Mouse (Mus musculus) forebrain, embryonic 13.5 days (tissue): Measurements from ENCODE around the gene Slc6a19. TPM values are rescaled to one million over a fixed set of nuclear protein-coding genes. Genes with fewer than 3 reads are reported as not detected.

Source experiments
- ATAC-seq: fragments of 200-750 bp; cut with Nextera tagmentation; 2 replicates; pipeline ENCODE4 v1.8.0; 2017
- H3K27ac ChIP-seq: fragments of 300-500 bp; sonication (generic); 2 replicates; pipeline ENCODE4 v1.5.1; 2015; ENCODE audit warnings: inconsistent platforms, mild to moderate bottlenecking, moderate library complexity
- H3K27me3 ChIP-seq: fragments of 300-500 bp; sonication (generic); 2 replicates; pipeline ENCODE4 v1.6.1; 2015; ENCODE audit warnings: mild to moderate bottlenecking, inconsistent platforms
- H3K36me3 ChIP-seq: fragments of 300-500 bp; sonication (generic); 2 replicates; pipeline ENCODE4 v1.6.1; 2015; ENCODE audit warnings: mild to moderate bottlenecking, inconsistent platforms; ENCODE audit not compliant: poor library complexity, severe bottlenecking
- H3K4me1 ChIP-seq: fragments of 300-500 bp; sonication (generic); 2 replicates; pipeline ENCODE4 v1.6.1; 2015; ENCODE audit warnings: inconsistent platforms
- H3K4me2 ChIP-seq: fragments of 300-500 bp; sonication (generic); 2 replicates; pipeline ENCODE4 v1.6.1; 2015; ENCODE audit warnings: inconsistent platforms, mild to moderate bottlenecking, moderate library complexity
- H3K4me3 ChIP-seq: fragments of 300-500 bp; sonication (generic); 2 replicates; pipeline ENCODE4 v1.5.1; 2015; ENCODE audit warnings: mild to moderate bottlenecking, inconsistent platforms
- H3K9ac ChIP-seq: fragments of 300-500 bp; sonication (generic); 2 replicates; pipeline ENCODE4 v1.6.1; 2015; ENCODE audit warnings: mild to moderate bottlenecking, inconsistent platforms
- H3K9me3 ChIP-seq: fragments of 300-500 bp; sonication (generic); replicated peaks from 2 replicates; pipeline ENCODE4 v1.6.1; 2016; ENCODE audit warnings: inconsistent platforms
- WGBS: fragments of 180-500 bp; shearing (Covaris S2); methylation state at CpG from one replicate; pipeline ENCODE4 v1.1.7; 2015; 5-methylcytosine and 5-hydroxymethylcytosine counted together
- polyA plus RNA-seq: library from polyadenylated mRNA; unstranded; fragments of >200 nt; fragmentation: Nextera tagmentation; extraction: Ambion mirVana; gene quantifications from 2 replicates; pipeline ENCODE4 v1.2.1, GENCODE M21; 2015

Slc6a19 gene
- polyA plus RNA-seq, 1 experiment from 2014 or later = 0.19 TPM

GRCm38 (mm10) chr13:73688934-73689333, 15.7 kb downstream of the Slc6a19 start:
- Histone ChIP-seq H3K9ac (no peak overlapping the region), H3K4me2 (no peak overlapping the region), H3K4me1 (no peaks in the 10 kb centered on the region), H3K4me3 (no peak overlapping the region), H3K27ac (no peak overlapping the region), H3K27me3 (no peaks in the 10 kb centered on the region), H3K9me3 (no peaks in the 10 kb centered on the region), H3K36me3 (no peaks in the 10 kb centered on the region)
- 88% methylated on average over 4 of the region's 4 CpGs for WGBS
- ATAC-seq = no peak

GRCm38 (mm10) chr13:73687601-73688000, 17.1 kb downstream of the Slc6a19 start:
- no peaks in the 10 kb centered on the region for H3K4me1 ChIP-seq
- no peaks in the 10 kb centered on the region for H3K27me3 ChIP-seq
- H3K36me3 ChIP-seq = no peaks in the 10 kb centered on the region
- H3K9me3 ChIP-seq = no peaks in the 10 kb centered on the region
- no peak overlapping the region for H3K4me3 ChIP-seq
- no peak for ATAC-seq
- H3K9ac ChIP-seq = no peak overlapping the region
- 74% methylated on average over 3 of the region's 3 CpGs for WGBS
- H3K4me2 ChIP-seq = no peak overlapping the region
- H3K27ac ChIP-seq = no peak overlapping the region

- Histone ChIP-seq H3K4me3 (no peak overlapping the region), H3K4me1 (no peaks in the 10 kb centered on the region), H3K27ac (no peak overlapping the region), H3K27me3 (no peaks in the 10 kb centered on the region), H3K9ac (no peak overlapping the region), H3K36me3 (no peaks in the 10 kb centered on the region), H3K9me3 (no peaks in the 10 kb centered on the region), H3K4me2 (no peak overlapping the region)
- 86% methylated on average over 6 of the region's 6 CpGs for WGBS
- ATAC-seq = no peak
These were observed 19.2 kb downstream of the Slc6a19 start for GRCm38 (mm10) chr13:73685502-73685901.

DNA sequence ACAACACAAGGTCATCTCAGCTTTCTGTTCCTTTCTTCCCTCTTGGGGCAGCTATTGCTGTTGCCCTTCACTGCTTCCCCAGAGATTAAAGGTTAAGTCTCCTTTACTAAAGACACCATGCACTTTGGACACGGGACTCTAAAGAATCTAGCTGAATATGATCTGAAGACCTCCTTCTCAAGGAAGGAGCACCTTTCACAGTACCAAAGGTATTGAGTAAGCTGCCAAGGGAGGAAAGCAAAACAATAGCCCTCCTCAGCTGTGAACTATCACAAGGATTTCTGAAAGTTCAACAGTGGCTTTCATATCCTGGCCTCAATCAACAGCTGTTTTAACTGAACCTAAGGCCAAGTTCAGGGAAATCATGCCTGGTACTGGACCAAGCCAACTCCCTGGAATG, 20.3 kb downstream of the Slc6a19 start:
- ATAC-seq = no peak
- Histone ChIP-seq H3K27ac (no peak overlapping the region), H3K4me2 (no peak overlapping the region), H3K27me3 (no peaks in the 10 kb centered on the region), H3K9me3 (no peaks in the 10 kb centered on the region), H3K4me1 (no peaks in the 10 kb centered on the region), H3K4me3 (no peak overlapping the region), H3K9ac (no peak overlapping the region), H3K36me3 (no peaks in the 10 kb centered on the region)
- WGBS = 88% methylated on average over 1 of the region's 1 CpGs

GRCm38 (mm10) chr13:73683682-73684081, 21.0 kb downstream of the Slc6a19 start:
- no peaks in the 10 kb centered on the region for H3K9me3 ChIP-seq
- H3K9ac ChIP-seq = no peak overlapping the region
- H3K27me3 ChIP-seq = no peaks in the 10 kb centered on the region
- no peaks in the 10 kb centered on the region for H3K36me3 ChIP-seq
- no peak overlapping the region for H3K27ac ChIP-seq
- H3K4me1 ChIP-seq = no peaks in the 10 kb centered on the region
- WGBS = 84% methylated on average over 11 of the region's 11 CpGs
- no peak overlapping the region for H3K4me3 ChIP-seq
- no peak overlapping the region for H3K4me2 ChIP-seq
- no peak for ATAC-seq

- Histone ChIP-seq H3K27me3 (peaks cover 4% of the 10 kb centered on the region; the same call in 1 of the 2 replicates), H3K4me1 (no peaks in the 10 kb centered on the region), H3K4me2 (no peak overlapping the region), H3K9me3 (no peaks in the 10 kb centered on the region), H3K36me3 (no peaks in the 10 kb centered on the region), H3K9ac (no peak overlapping the region), H3K4me3 (no peak overlapping the region), H3K27ac (no peak overlapping the region)
- WGBS = 85% methylated on average over 2 of the region's 2 CpGs
- ATAC-seq = no peak
These were observed 22.4 kb downstream of the Slc6a19 start for GRCm38 (mm10) chr13:73682226-73682625.

- Histone ChIP-seq H3K27ac (no peak overlapping the region), H3K36me3 (no peaks in the 10 kb centered on the region), H3K9me3 (no peaks in the 10 kb centered on the region), H3K9ac (no peak overlapping the region), H3K27me3 (peaks cover 4% of the 10 kb centered on the region; the same call in 1 of the 2 replicates), H3K4me1 (no peaks in the 10 kb centered on the region), H3K4me3 (no peak overlapping the region), H3K4me2 (no peak overlapping the region)
- ATAC-seq = no peak
- 28% methylated on average over 1 of the region's 1 CpGs for WGBS
These were observed 24.3 kb downstream of the Slc6a19 start for GRCm38 (mm10) chr13:73680394-73680793.

DNA sequence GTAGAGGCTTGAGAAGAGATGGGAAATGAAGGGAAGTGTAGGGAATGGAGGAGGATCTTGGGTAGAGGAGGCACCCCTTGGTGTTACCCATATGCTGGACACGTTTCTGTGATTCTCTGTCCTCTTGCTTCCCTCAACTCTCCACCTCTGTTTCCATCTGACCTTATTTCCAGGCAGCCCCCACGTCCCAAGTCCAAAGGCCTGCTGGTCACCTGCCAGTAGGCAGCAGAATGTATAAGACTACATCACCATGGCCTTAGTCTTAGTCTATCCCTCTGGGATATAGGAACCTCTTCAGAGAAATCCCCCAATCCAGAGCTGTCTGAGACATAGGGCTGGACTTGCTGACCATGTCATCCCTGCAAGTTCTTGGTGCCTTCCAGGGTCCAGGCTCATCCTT, 25.4 kb downstream of the Slc6a19 start:
- Histone ChIP-seq H3K9me3 (no peaks in the 10 kb centered on the region), H3K4me2 (no peak overlapping the region), H3K27me3 (peaks cover 4% of the 10 kb centered on the region; the same call in 1 of the 2 replicates), H3K9ac (no peak overlapping the region), H3K4me3 (no peak overlapping the region), H3K27ac (no peak overlapping the region), H3K36me3 (no peaks in the 10 kb centered on the region), H3K4me1 (no peaks in the 10 kb centered on the region)
- WGBS = 67% methylated on average over 2 of the region's 2 CpGs
- no peak for ATAC-seq

GRCm38 (mm10) chr13:73677853-73678252, 26.8 kb downstream of the Slc6a19 start, which contains the start of gene Slc6a18:
TSS of gene Slc6a18 (minus strand) at chr13:73678023.
- no peak within 1 kb of the TSS for H3K27ac ChIP-seq
- no peak within 1 kb of the TSS for H3K4me2 ChIP-seq
- 87% methylated on average over 3 of the region's 3 CpGs for WGBS
- no peaks in the 10 kb centered on the region for H3K36me3 ChIP-seq
- H3K27me3 ChIP-seq = peaks cover 4% of the 10 kb centered on the region; the same call in 1 of the 2 replicates
- H3K9ac ChIP-seq = no peak within 1 kb of the TSS
- no peak for ATAC-seq
- H3K4me3 ChIP-seq = no peak within 1 kb of the TSS
- no peaks in the 10 kb centered on the region for H3K9me3 ChIP-seq
- no peaks in the 10 kb centered on the region for H3K4me1 ChIP-seq

DNA sequence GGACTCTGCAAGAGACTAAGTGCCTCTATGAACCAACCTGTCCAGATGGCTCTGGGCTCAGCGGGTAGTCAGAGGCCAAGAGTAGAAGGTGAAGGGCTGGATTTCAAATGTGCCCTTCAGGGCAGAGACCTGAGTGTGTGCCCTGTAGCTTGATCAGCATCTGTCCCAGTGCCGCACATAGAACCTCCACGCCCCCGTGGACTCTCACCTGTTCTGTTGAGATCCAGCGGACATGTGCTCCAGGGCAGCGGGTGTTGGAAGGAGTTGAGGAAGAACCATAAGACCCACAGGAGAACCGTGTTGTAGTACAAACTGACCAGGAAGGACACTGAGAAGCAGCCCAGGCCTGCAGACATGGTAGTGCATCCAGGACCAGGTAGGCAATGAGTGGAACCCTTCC, 29.5 kb downstream of the Slc6a19 start:
- Histone ChIP-seq H3K9ac (no peak overlapping the region), H3K36me3 (no peaks in the 10 kb centered on the region), H3K4me2 (no peak overlapping the region), H3K4me3 (no peak overlapping the region), H3K9me3 (no peaks in the 10 kb centered on the region), H3K4me1 (no peaks in the 10 kb centered on the region), H3K27me3 (peaks cover 4% of the 10 kb centered on the region; the same call in 1 of the 2 replicates), H3K27ac (no peak overlapping the region)
- WGBS = 94% methylated on average over 7 of the region's 7 CpGs
- no peak for ATAC-seq

DNA sequence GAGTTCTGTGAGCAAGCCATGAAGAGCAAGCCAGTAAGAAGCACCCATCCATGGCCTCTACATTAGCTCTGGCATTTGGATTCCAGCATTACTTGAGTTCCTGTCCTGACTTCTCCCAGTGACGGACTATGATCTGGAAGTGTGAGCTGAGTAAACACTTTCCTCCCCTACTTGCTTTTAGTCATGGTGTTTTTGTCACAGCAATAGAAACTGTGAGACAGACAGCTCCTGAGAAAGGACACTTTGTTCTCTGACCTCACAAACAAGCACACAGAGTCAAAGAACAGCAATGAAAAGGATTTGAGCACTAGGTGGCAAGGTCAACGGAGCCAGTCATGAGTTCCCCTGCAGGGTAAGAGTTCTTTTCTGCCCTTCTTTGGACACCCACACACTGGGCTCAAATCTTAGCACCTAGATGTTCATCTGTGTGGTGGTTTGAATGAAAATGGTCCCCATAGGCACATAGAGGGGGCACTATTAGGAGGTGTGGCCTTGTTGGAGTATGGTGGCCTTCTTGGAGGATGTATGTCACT, 44.4 kb downstream of the Slc6a19 start:
- Histone ChIP-seq H3K4me1 (no peaks in the 10 kb centered on the region), H3K27me3 (0 out of 2 replicates have a peak, but pooled peaks cover 4% of the 10 kb centered on the region), H3K27ac (no peak overlapping the region), H3K4me3 (no peak overlapping the region), H3K9ac (no peak overlapping the region), H3K9me3 (no peaks in the 10 kb centered on the region), H3K36me3 (no peaks in the 10 kb centered on the region), H3K4me2 (no peak overlapping the region)
- ATAC-seq = no peak
- 79% methylated on average over 2 of the region's 2 CpGs for WGBS

DNA sequence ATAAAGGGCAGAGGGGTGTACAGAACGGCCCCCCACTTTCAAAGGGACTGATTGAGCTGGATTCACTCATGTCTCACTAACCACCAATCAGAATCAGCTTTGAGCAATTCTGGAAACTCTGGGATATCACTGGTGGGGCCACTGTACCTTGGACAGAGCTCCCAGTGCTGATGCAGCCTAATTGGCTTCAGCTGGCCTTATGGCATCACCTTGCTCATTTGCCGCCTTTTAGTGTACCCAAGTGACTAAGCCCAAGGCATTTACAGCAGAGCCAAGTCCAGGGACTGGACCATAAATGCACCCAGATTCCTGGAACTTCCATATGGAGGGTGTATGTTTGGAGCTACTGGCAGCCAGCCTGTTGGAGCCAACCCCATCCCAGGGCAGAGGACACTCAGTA, 45.7 kb downstream of the Slc6a19 start:
- Histone ChIP-seq H3K9ac (no peak overlapping the region), H3K4me1 (no peaks in the 10 kb centered on the region), H3K4me3 (no peak overlapping the region), H3K27ac (no peak overlapping the region), H3K9me3 (no peaks in the 10 kb centered on the region), H3K36me3 (no peaks in the 10 kb centered on the region), H3K27me3 (0 out of 2 replicates have a peak, but pooled peaks cover 1% of the 10 kb centered on the region), H3K4me2 (no peak overlapping the region)
- ATAC-seq = no peak
- WGBS = 57% methylated on average over 2 of the region's 2 CpGs

- no peak overlapping the region for H3K9ac ChIP-seq
- H3K27ac ChIP-seq = no peak overlapping the region
- no peak overlapping the region for H3K4me2 ChIP-seq
- ATAC-seq = no peak
- WGBS = 80% methylated on average over 3 of the region's 3 CpGs
- H3K36me3 ChIP-seq = peaks cover 6% of the 10 kb centered on the region; the same call in 1 of the 2 replicates
- no peak overlapping the region for H3K4me3 ChIP-seq
- no peaks in the 10 kb centered on the region for H3K9me3 ChIP-seq
- H3K27me3 ChIP-seq = no peaks in the 10 kb centered on the region
- no peaks in the 10 kb centered on the region for H3K4me1 ChIP-seq
These were observed 49.7 kb downstream of the Slc6a19 start for GRCm38 (mm10) chr13:73654976-73655375.
